Mouse (Mus musculus) midbrain, postnatal 0 days (tissue): ENCODE data around the gene Rab11b. TPM values are rescaled to one million over a fixed set of nuclear protein-coding genes. Genes with fewer than 3 reads are reported as not detected.

Experiments
- ATAC-seq: fragments of 200-750 bp; cut with Nextera tagmentation; 2 replicates; pipeline ENCODE4 v1.8.0; 2017; ENCODE audit warnings: moderate number of reproducible peaks, mild to moderate bottlenecking, moderate TSS enrichment, moderate library complexity; ENCODE audit not compliant: low FRiP score
- DNase-seq: peaks from one replicate; pipeline ENCODE4 v3.0.0-alpha.2; 2015; ENCODE audit warnings: low spot score
- H3K27ac ChIP-seq: fragments of 300-500 bp; sonication (generic); 2 replicates; pipeline ENCODE4 v1.5.1; 2014; ENCODE audit warnings: low read depth, mild to moderate bottlenecking, low read length, mixed read lengths
- H3K27me3 ChIP-seq: fragments of 300-500 bp; sonication (generic); 2 replicates; pipeline ENCODE4 v1.6.1; 2014; ENCODE audit warnings: low read length, control low read depth, mixed read lengths; ENCODE audit not compliant: insufficient read depth
- H3K36me3 ChIP-seq: fragments of 300-500 bp; sonication (generic); 2 replicates; pipeline ENCODE4 v1.6.1; 2014; ENCODE audit warnings: low read length, control low read depth, mixed read lengths; ENCODE audit not compliant: insufficient read depth
- H3K4me1 ChIP-seq: fragments of 300-500 bp; sonication (generic); 2 replicates; pipeline ENCODE4 v1.6.1; 2014; ENCODE audit warnings: mild to moderate bottlenecking, control low read depth, antibody characterized with exemption, low read length, mixed read lengths; ENCODE audit not compliant: insufficient read depth
- H3K4me2 ChIP-seq: fragments of 300-500 bp; sonication (generic); 2 replicates; pipeline ENCODE4 v1.6.1; 2014; ENCODE audit warnings: low read depth, mild to moderate bottlenecking, low read length, mixed read lengths; ENCODE audit not compliant: poor library complexity, severe bottlenecking
- H3K4me3 ChIP-seq: fragments of 300-500 bp; sonication (generic); 2 replicates; pipeline ENCODE4 v1.5.1; 2014; ENCODE audit warnings: low read depth, mild to moderate bottlenecking, low read length, moderate library complexity
- H3K9ac ChIP-seq: fragments of 300-500 bp; sonication (generic); replicated peaks from 2 replicates; pipeline ENCODE4 v1.6.1; 2014; ENCODE audit warnings: mild to moderate bottlenecking, low read length, moderate library complexity, mixed read lengths; ENCODE audit not compliant: poor library complexity, severe bottlenecking
- H3K9me3 ChIP-seq: fragments of 300-500 bp; sonication (generic); 2 replicates; pipeline ENCODE4 v1.6.1; 2016; ENCODE audit warnings: low read length, control low read depth
- CTCF ChIP-seq: IDR thresholded peaks from 2 replicates; pipeline ENCODE4 v1.5.1; 2016; ENCODE audit warnings: antibody characterized with exemption, mild to moderate bottlenecking
- WGBS: fragments of 180-500 bp; shearing (Covaris S2); extraction: QIAGEN DNeasy Blood & Tissue Kit; methylation state at CpG from one replicate; pipeline ENCODE4 v1.1.7; 2014; 5-methylcytosine and 5-hydroxymethylcytosine counted together
- polyA plus RNA-seq: library from polyadenylated mRNA; unstranded; fragments of >200 nt; fragmentation: Nextera tagmentation; extraction: Ambion mirVana; gene quantifications from 2 replicates; pipeline ENCODE4 v1.2.1, GENCODE M21; 2015
- total RNA-seq: library from RNA; depleted of rRNA; stranded (reverse); fragments of >200 nt; gene quantifications from 2 replicates; pipeline ENCODE4 v1.2.3, GENCODE M21; 2014; rRNA removed

Gene Rab11b
- total RNA-seq (120 and 158 TPM in 2 replicates), polyA plus RNA-seq (607 and 619 TPM in 2 replicates)

- ATAC-seq (peak; percentile 99), DNase-seq (peak; percentile 100)
- peaks cover 22% of the 10 kb centered on the region for H3K4me1 ChIP-seq
- H3K9ac ChIP-seq: peak within 1 kb of the TSS; percentile 98
- H3K27me3 ChIP-seq: no peaks in the 10 kb centered on the region
- peak within 1 kb of the TSS; percentile 85 for H3K4me3 ChIP-seq
- H3K4me2 ChIP-seq: peak within 1 kb of the TSS; percentile 53
- H3K36me3 ChIP-seq: no peaks in the 10 kb centered on the region
- TF ChIP-seq CTCF: peak; percentile 52
- WGBS: 3% methylated on average over 35 of the region's 35 CpGs
- no peaks in the 10 kb centered on the region for H3K9me3 ChIP-seq
- H3K27ac ChIP-seq: peak within 1 kb of the TSS; percentile 100
These were observed at the start of gene Rab11b for GRCm38 (mm10) chr17:33760255-33761165. TSS of gene Rab11b (minus strand) at chr17:33760530.

- ATAC-seq: no peak
- Histone ChIP-seq H3K36me3 (no peaks in the 10 kb centered on the region), H3K4me3 (no peak overlapping the region), H3K4me2 (no peak overlapping the region), H3K27me3 (no peaks in the 10 kb centered on the region), H3K27ac (no peak overlapping the region), H3K9ac (no peak overlapping the region), H3K9me3 (no peaks in the 10 kb centered on the region), H3K4me1 (no peaks in the 10 kb centered on the region)
- WGBS: 43% methylated on average over 10 of the region's 10 CpGs
- no peak for DNase-seq
- no peak for TF ChIP-seq CTCF
These were observed 47.9 kb upstream of the Rab11b start for GRCm38 (mm10) chr17:33808192-33808591.

- Histone ChIP-seq H3K9ac (no peak overlapping the region), H3K27ac (no peak overlapping the region), H3K36me3 (no peaks in the 10 kb centered on the region), H3K9me3 (no peaks in the 10 kb centered on the region), H3K4me1 (no peaks in the 10 kb centered on the region), H3K4me2 (no peak overlapping the region), H3K4me3 (no peak overlapping the region), H3K27me3 (no peaks in the 10 kb centered on the region)
- no peak for TF ChIP-seq CTCF
- no peak for ATAC-seq
- WGBS: 73% methylated on average over 8 of the region's 9 CpGs
- no peak for DNase-seq
These were observed 47.0 kb upstream of the Rab11b start for GRCm38 (mm10) chr17:33807181-33807888.

GRCm38 (mm10) chr17:33804745-33805144, 44.4 kb upstream of the Rab11b start:
- Histone ChIP-seq H3K27me3 (no peaks in the 10 kb centered on the region), H3K9me3 (no peaks in the 10 kb centered on the region), H3K27ac (no peak overlapping the region), H3K4me1 (no peaks in the 10 kb centered on the region), H3K36me3 (no peaks in the 10 kb centered on the region), H3K9ac (no peak overlapping the region), H3K4me3 (no peak overlapping the region), H3K4me2 (no peak overlapping the region)
- ATAC-seq (no peak), DNase-seq (no peak)
- TF ChIP-seq CTCF: no peak
- 57% methylated on average over 1 of the region's 1 CpGs for WGBS

- no peaks in the 10 kb centered on the region for H3K9me3 ChIP-seq
- H3K27me3 ChIP-seq: no peaks in the 10 kb centered on the region
- no peak overlapping the region for H3K27ac ChIP-seq
- H3K4me2 ChIP-seq: no peak overlapping the region
- ATAC-seq (no peak), DNase-seq (no peak)
- WGBS: 56% methylated on average over 4 of the region's 4 CpGs
- H3K4me3 ChIP-seq: no peak overlapping the region
- no peak overlapping the region for H3K9ac ChIP-seq
- H3K36me3 ChIP-seq: no peaks in the 10 kb centered on the region
- H3K4me1 ChIP-seq: no peaks in the 10 kb centered on the region
- TF ChIP-seq CTCF: no peak
These were observed 43.9 kb upstream of the Rab11b start for GRCm38 (mm10) chr17:33804205-33804604.

- WGBS: 10% methylated on average over 2 of the region's 2 CpGs
- no peak overlapping the region for H3K27ac ChIP-seq
- peak; percentile 74 for TF ChIP-seq CTCF
- DNase-seq (peak; percentile 24), ATAC-seq (no peak)
- no peaks in the 10 kb centered on the region for H3K27me3 ChIP-seq
- no peaks in the 10 kb centered on the region for H3K9me3 ChIP-seq
- H3K4me1 ChIP-seq: no peaks in the 10 kb centered on the region
- no peaks in the 10 kb centered on the region for H3K36me3 ChIP-seq
- H3K4me2 ChIP-seq: no peak overlapping the region
- H3K9ac ChIP-seq: no peak overlapping the region
- H3K4me3 ChIP-seq: no peak overlapping the region
These were observed 41.9 kb upstream of the Rab11b start for GRCm38 (mm10) chr17:33802221-33802620.
